Mouse (Mus musculus) ES-E14 (cell line): ENCODE measurements at regions not wholly inside any gene's neighbourhood (a gene's known extent, or its start where the extent isn't known, plus 50 kb on each side); places are given as distances from the start of the nearest gene placed in this dataset.

Experiments used
- DNase-seq: peaks from one replicate; pipeline ENCODE4 v3.0.0-alpha.2; 2013; ENCODE audit warnings: low read depth, low spot score
- H3K27ac ChIP-seq: 2 replicates; pipeline ENCODE4 v1.5.1; 2012; ENCODE audit warnings: low read depth, mild to moderate bottlenecking, low read length, moderate library complexity, mixed read lengths; ENCODE audit not compliant: poor library complexity, insufficient read depth, severe bottlenecking
- H3K36me3 ChIP-seq: 2 replicates; pipeline ENCODE4 v1.6.1; 2012; ENCODE audit warnings: mild to moderate bottlenecking, low read length, moderate library complexity, mixed read lengths; ENCODE audit not compliant: control insufficient read depth, poor library complexity, insufficient read depth, severe bottlenecking
- H3K4me1 ChIP-seq, 2 experiments: fragments of 150-350 bp in 1 of 2; sonication (generic) in 1 of 2; 2 replicates each; pipeline ENCODE4 v1.6.1; 2012; ENCODE audit warnings: low read length in 2 of 2, mild to moderate bottlenecking in 1 of 2, mixed read lengths in 1 of 2; ENCODE audit not compliant: control insufficient read depth in 2 of 2, insufficient read depth in 2 of 2, poor library complexity in 1 of 2
- H3K4me3 ChIP-seq, 2 experiments: fragments of 150-350 bp in 1 of 2; sonication (generic) in 1 of 2; 2 replicates each; pipeline ENCODE4 v1.5.1; 2012; ENCODE audit warnings: low read length in 2 of 2, low read depth in 1 of 2, mild to moderate bottlenecking in 1 of 2, mixed read lengths in 1 of 2; ENCODE audit not compliant: insufficient read depth in 1 of 2, poor library complexity in 1 of 2, severe bottlenecking in 1 of 2
- H3K9ac ChIP-seq: 2 replicates; pipeline ENCODE4 v1.6.1; 2012; ENCODE audit warnings: low read depth, mild to moderate bottlenecking, low read length, mixed read lengths; ENCODE audit not compliant: poor library complexity, insufficient read depth, severe bottlenecking
- H3K9me3 ChIP-seq: fragments of 150-350 bp; sonication (generic); 2 replicates; pipeline ENCODE4 v1.6.1; 2012; ENCODE audit warnings: low read depth, mild to moderate bottlenecking, low read length; ENCODE audit not compliant: control insufficient read depth, insufficient read depth
- CHD2 ChIP-seq: IDR thresholded peaks from 2 replicates; pipeline ENCODE4 v1.6.1; 2014; ENCODE audit warnings: mild to moderate bottlenecking, low read depth, low read length, inconsistent platforms
- HCFC1 ChIP-seq: IDR thresholded peaks from 2 replicates; pipeline ENCODE4 v1.6.1; 2012; ENCODE audit warnings: low read length, inconsistent platforms, borderline replicate concordance; ENCODE audit not compliant: insufficient read depth
- MAFK ChIP-seq: IDR thresholded peaks from 2 replicates; pipeline ENCODE4 v1.6.1; 2014; ENCODE audit warnings: mild to moderate bottlenecking, low read depth, low read length, inconsistent platforms; ENCODE audit not compliant: insufficient read depth
- ZC3H11A ChIP-seq: IDR thresholded peaks from 2 replicates; pipeline ENCODE4 v1.6.1; 2012; ENCODE audit warnings: low read depth, mild to moderate bottlenecking, inconsistent platforms, low read length, borderline replicate concordance
- ZNF384 ChIP-seq: IDR thresholded peaks from 2 replicates; pipeline ENCODE4 v1.6.1; 2012; ENCODE audit warnings: low read depth, low read length, inconsistent platforms
- in situ Hi-C, 2 experiments: fragments of 600-800 bp; cut with MboI; formaldehyde crosslinking; loops; one replicate each; pipeline ENCODE4 v1.15.1; 2025; ENCODE audit warnings: low sequenced_read_pairs in 2 of 2, inconsistent platforms in 1 of 2; ENCODE audit not compliant: unreplicated experiment in 2 of 2

DNA sequence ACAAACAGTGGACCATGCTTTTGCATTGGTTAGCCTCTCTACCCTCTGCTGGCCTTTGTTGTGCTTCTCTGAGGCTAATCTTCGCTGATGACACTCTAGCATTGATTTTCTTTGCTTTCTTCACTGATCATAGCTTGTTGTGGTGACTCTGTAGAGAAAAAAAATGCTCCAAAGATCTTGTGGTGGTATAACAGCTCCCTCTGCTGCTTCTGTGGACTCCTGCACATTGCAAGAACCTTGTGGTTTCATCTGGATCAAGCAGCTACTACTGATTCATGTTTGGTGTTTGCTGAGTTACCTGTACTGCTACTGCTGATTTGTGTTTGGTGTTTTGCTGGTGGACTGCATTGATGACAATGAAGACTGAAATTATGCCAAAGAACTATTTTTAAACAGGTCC, 74.7 kb upstream of the Gprin3 start:
- Histone ChIP-seq H3K4me1 (no peaks in the 10 kb centered on the region), H3K9ac (no peak overlapping the region), H3K27ac (no peak overlapping the region), H3K9me3 (no peaks in the 10 kb centered on the region), H3K4me3 (no peak overlapping the region), H3K36me3 (no peaks in the 10 kb centered on the region)
- in situ Hi-C loops, result no loop called here
- TF ChIP-seq ZNF384 (no peak), HCFC1 (no peak), ZC3H11A (no peak), CHD2 (no peak)
- no peak for DNase-seq

DNA sequence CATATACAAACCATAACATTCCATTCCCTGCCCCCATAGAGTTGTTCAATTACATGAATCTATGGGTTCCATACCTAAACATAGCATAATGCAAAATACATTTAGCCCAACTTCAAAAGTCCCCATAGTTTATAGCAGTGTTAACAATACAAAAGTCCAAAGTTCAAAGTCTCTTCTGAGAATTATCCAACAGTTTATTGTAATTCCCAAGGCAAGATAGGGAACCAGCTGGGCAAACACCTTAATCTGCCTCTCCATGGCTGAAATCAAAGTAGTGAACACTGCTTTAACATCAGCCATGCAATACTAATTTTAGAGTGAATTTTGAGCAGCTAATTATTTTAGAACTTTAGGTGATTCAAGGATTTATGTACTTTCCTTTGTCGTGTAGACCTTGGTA, 72.7 kb upstream of the Gprin3 start:
- H3K9ac ChIP-seq, result no peak overlapping the region
- in situ Hi-C loops, result loop anchor here in 1 of 2 experiments (25.0 kb wide), 1 partner anchor 236 kb away; no protein-coding TSS in a partner anchor
- TF ChIP-seq MAFK (no peak), CHD2 (no peak), ZNF384 (no peak), ZC3H11A (no peak), HCFC1 (no peak)

GRCm38 (mm10) chr6:59498079-59498478, 72.0 kb upstream of the Gprin3 start:
- in situ Hi-C loops, result loop anchor here in 1 of 2 experiments (25.0 kb wide), 1 partner anchor 236 kb away; no protein-coding TSS in a partner anchor
- Histone ChIP-seq H3K4me1 (no peaks in the 10 kb centered on the region), H3K27ac (no peak overlapping the region), H3K9me3 (no peaks in the 10 kb centered on the region), H3K9ac (no peak overlapping the region), H3K36me3 (no peaks in the 10 kb centered on the region), H3K4me3 (no peak overlapping the region)
- DNase-seq, result peak; percentile 37
- TF ChIP-seq MAFK, result no peak
- peak; percentile 55 for TF ChIP-seq ZC3H11A

More for the DNA sequence above, 72.7 kb upstream of the Gprin3 start:
- Histone ChIP-seq H3K27ac (no peak overlapping the region), H3K4me1 (no peaks in the 10 kb centered on the region), H3K4me3 (no peak overlapping the region), H3K36me3 (no peaks in the 10 kb centered on the region), H3K9me3 (no peaks in the 10 kb centered on the region)
- DNase-seq, result no peak

- Histone ChIP-seq H3K27ac (no peak overlapping the region), H3K9ac (no peak overlapping the region), H3K36me3 (no peaks in the 10 kb centered on the region), H3K9me3 (no peaks in the 10 kb centered on the region), H3K4me3 (no peak overlapping the region), H3K4me1 (no peaks in the 10 kb centered on the region)
- DNase-seq, result no peak
- no peak for TF ChIP-seq CHD2
- no peak for TF ChIP-seq MAFK
- no peak for TF ChIP-seq ZNF384
- TF ChIP-seq HCFC1, result no peak
- no peak for TF ChIP-seq ZC3H11A
- in situ Hi-C loops, result loop anchor here in 1 of 2 experiments (25.0 kb wide), 1 partner anchor 227 kb away; no protein-coding TSS in a partner anchor
Observed at GRCm38 (mm10) chr6:59489001-59489575, 63.0 kb upstream of the Gprin3 start.

DNA sequence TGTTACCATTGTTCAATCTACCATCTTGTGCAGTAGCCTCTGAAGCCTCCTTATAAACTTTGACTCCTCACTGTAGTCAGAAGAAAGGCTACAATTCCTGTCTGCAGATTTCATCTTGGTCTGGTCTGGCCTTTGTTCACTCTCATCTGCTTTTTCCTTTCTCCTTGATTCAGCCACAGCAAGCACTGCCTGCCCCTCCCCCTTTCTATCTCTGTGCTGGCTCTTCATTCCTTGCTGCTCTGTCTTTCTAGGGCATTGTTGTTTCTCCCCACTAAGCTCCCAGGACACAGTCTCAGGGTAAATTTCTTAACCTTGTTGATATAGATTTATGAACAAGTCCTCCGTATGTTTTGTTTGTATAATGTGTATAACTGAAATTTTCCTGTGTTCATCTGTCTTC, 62.3 kb upstream of the Gprin3 start:
- no peaks in the 10 kb centered on the region for H3K9me3 ChIP-seq
- no peak for DNase-seq
- in situ Hi-C loops, result loop anchor here in 1 of 2 experiments (25.0 kb wide), 1 partner anchor 226 kb away; no protein-coding TSS in a partner anchor

More for the DNA sequence above, 62.3 kb upstream of the Gprin3 start:
- Histone ChIP-seq H3K27ac (no peak overlapping the region), H3K36me3 (no peaks in the 10 kb centered on the region), H3K9ac (no peak overlapping the region), H3K4me3 (no peak overlapping the region), H3K4me1 (no peaks in the 10 kb centered on the region)
- no peak for TF ChIP-seq ZC3H11A
- TF ChIP-seq MAFK, result no peak
- no peak for TF ChIP-seq HCFC1
- TF ChIP-seq CHD2, result no peak
- no peak for TF ChIP-seq ZNF384
